Mouse (Mus musculus): ENCODE measurements around the gene Pld2. TPM values are rescaled to one million over a fixed set of nuclear protein-coding genes. Genes with fewer than 3 reads are reported as not detected.
"Not testable (repeated sequence)": the region's sequence is repeated elsewhere in the genome, so short reads cannot be mapped to it uniquely, and the experiment has no call there.

The Pld2 gene
- polyA plus RNA-seq, 1 experiment, result 4.0 TPM

DNA sequence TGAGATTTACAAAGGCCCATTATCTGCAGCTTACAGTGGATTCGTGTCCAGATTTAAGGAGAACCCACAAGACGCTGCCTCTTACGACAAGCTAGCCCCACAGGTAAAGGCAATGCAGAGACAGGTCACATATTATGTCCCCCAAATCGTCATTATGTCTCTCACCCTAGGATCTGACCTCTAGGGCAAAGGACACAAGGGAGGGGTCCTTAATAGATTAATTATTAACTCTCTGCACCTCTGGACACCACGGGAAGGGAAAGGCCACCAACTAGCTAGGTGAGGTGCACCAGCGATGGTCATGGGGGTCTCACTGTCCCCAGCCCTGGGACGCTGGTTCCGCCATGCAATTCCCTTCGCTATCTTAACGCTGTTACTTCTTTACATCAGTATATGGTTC lies 20.9 kb upstream of the Pld2 start, which contains the start of gene Gltpd2:
TSS of gene Gltpd2 (plus strand) at position 274 of the 400 bp plus-strand sequence.
- Histone ChIP-seq H3K4me1 (ENCODE audit: control insufficient read depth, insufficient read depth, low read length) (no peaks in the 10 kb centered on the region), H3K27ac (ENCODE audit: control insufficient read depth, insufficient read depth, low read depth, low read length, poor library complexity) (no peak within 1 kb of the TSS), H3K4me3 (replicated peaks; ENCODE audit: control insufficient read depth, low read depth, low read length) (no peak within 1 kb of the TSS)
- WGBS, result 84% methylated on average over 10 of the region's 10 CpGs
- TF ChIP-seq CTCF (IDR thresholded peaks at IDR 0.05; ENCODE audit: control insufficient read depth, insufficient read depth, low read length) (no peak), POLR2A (IDR thresholded peaks at IDR 0.05; ENCODE audit: borderline replicate concordance, control insufficient read depth, low read depth, low read length) (no peak)

DNA sequence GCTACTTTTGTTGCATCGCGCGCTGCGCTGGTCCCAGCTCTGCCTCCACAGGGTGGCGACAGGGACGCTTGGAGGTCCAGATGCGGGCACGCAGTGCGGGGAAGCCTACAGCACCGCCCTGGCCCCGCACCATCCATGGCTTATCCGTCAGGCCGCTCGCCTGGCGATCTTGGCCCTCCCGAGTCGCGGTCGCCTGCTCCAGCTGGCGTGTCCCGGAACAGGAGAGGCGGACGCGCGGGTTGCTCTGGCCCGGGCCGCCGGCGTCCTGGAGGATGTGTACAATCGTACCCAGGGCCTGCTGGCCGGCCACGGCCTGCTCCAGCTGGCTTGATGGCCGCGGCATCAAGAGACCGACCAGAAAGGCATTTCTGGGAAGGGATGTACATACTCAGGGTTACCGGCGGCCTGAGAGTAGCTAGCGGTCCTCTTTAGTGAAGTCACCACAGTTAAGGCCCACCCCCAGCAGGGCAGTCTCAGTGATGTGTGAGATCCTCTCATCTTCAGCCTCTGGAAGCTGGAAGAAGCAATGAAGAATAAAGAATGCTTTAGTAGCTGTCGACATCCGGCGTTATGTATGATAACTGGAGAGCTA lies 19.6 kb upstream of the Pld2 start:
- 81% methylated on average over 41 of the region's 41 CpGs for WGBS
- Histone ChIP-seq H3K4me1 (ENCODE audit: control insufficient read depth, insufficient read depth, low read length) (no peaks in the 10 kb centered on the region), H3K4me3 (replicated peaks; ENCODE audit: control insufficient read depth, low read depth, low read length) (no peak overlapping the region), H3K27ac (ENCODE audit: control insufficient read depth, insufficient read depth, low read depth, low read length, poor library complexity) (no peak overlapping the region)
- TF ChIP-seq POLR2A (IDR thresholded peaks at IDR 0.05; ENCODE audit: borderline replicate concordance, control insufficient read depth, low read depth, low read length), result no peak

- H3K27ac ChIP-seq (ENCODE audit: control insufficient read depth, insufficient read depth, low read depth, low read length, poor library complexity); H3K4me3 ChIP-seq (replicated peaks; ENCODE audit: control insufficient read depth, low read depth, low read length); H3K4me1 ChIP-seq (ENCODE audit: control insufficient read depth, insufficient read depth, low read length): not testable (repeated sequence)
- 90% methylated on average over 8 of the region's 8 CpGs for WGBS
Measured at GRCm38 (mm10) chr11:70523306-70523989, 16.4 kb upstream of the Pld2 start.

- H3K4me3 ChIP-seq (replicated peaks; ENCODE audit: control insufficient read depth, low read depth, low read length), result no peak overlapping the region
- TF ChIP-seq CTCF (IDR thresholded peaks at IDR 0.05; ENCODE audit: control insufficient read depth, insufficient read depth, low read length), result no peak
- no peak for TF ChIP-seq POLR2A (IDR thresholded peaks at IDR 0.05; ENCODE audit: borderline replicate concordance, control insufficient read depth, low read depth, low read length)
- no peak overlapping the region for H3K27ac ChIP-seq (ENCODE audit: control insufficient read depth, insufficient read depth, low read depth, low read length, poor library complexity)
- H3K4me1 ChIP-seq (ENCODE audit: control insufficient read depth, insufficient read depth, low read length), result no peaks in the 10 kb centered on the region; the same call in 1 of the 2 replicates
- WGBS, result 3% methylated on average over 8 of the region's 8 CpGs
Measured at GRCm38 (mm10) chr11:70524782-70525181, 15.1 kb upstream of the Pld2 start.

- Histone ChIP-seq H3K4me1 (ENCODE audit: control insufficient read depth, insufficient read depth, low read length) (no peaks in the 10 kb centered on the region; the same call in 1 of the 2 replicates), H3K4me3 (replicated peaks; ENCODE audit: control insufficient read depth, low read depth, low read length) (peak within 1 kb of the TSS; percentile 84), H3K27ac (ENCODE audit: control insufficient read depth, insufficient read depth, low read depth, low read length, poor library complexity) (no peak within 1 kb of the TSS)
- peak; percentile 73; the same call in 1 of the 2 replicates for TF ChIP-seq POLR2A (IDR thresholded peaks at IDR 0.05; ENCODE audit: borderline replicate concordance, control insufficient read depth, low read depth, low read length)
- no peak for TF ChIP-seq CTCF (IDR thresholded peaks at IDR 0.05; ENCODE audit: control insufficient read depth, insufficient read depth, low read length)
- under 1% methylated on average over 26 of the region's 26 CpGs for WGBS
Measured at GRCm38 (mm10) chr11:70525184-70525678, 14.6 kb upstream of the Pld2 start, which contains the start of gene Psmb6. Psmb6 (plus strand) TSS chr11:70525367.

- Histone ChIP-seq H3K4me3 (replicated peaks; ENCODE audit: control insufficient read depth, low read depth, low read length) (peak overlapping the region; percentile 84), H3K27ac (ENCODE audit: control insufficient read depth, insufficient read depth, low read depth, low read length, poor library complexity) (no peak overlapping the region), H3K4me1 (ENCODE audit: control insufficient read depth, insufficient read depth, low read length) (no peaks in the 10 kb centered on the region; the same call in 1 of the 2 replicates)
- TF ChIP-seq CTCF (IDR thresholded peaks at IDR 0.05; ENCODE audit: control insufficient read depth, insufficient read depth, low read length), result no peak
- TF ChIP-seq POLR2A (IDR thresholded peaks at IDR 0.05; ENCODE audit: borderline replicate concordance, control insufficient read depth, low read depth, low read length), result no peak
- WGBS, result 2% methylated on average over 12 of the region's 12 CpGs
Measured at GRCm38 (mm10) chr11:70525726-70526125, 14.1 kb upstream of the Pld2 start.

DNA sequence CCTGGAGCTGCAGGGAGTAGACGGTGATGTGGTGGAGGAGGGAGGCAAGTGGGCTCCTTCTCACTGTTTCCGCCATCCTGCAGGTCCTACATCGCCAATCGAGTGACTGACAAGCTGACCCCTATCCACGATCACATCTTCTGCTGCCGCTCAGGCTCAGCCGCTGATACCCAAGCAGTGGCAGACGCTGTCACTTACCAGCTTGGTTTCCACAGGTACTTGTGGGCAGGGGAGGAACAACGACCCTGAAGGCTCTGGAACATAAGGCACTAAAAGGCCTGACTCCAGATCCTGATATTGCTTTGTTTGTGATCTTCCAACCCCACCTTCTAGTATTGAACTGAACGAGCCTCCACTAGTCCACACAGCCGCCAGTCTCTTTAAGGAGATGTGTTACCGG lies 13.7 kb upstream of the Pld2 start:
- 88% methylated on average over 12 of the region's 12 CpGs for WGBS
- H3K4me3 ChIP-seq (replicated peaks; ENCODE audit: control insufficient read depth, low read depth, low read length), result no peak overlapping the region
- H3K4me1 ChIP-seq (ENCODE audit: control insufficient read depth, insufficient read depth, low read length), result no peaks in the 10 kb centered on the region; the same call in 1 of the 2 replicates
- no peak for TF ChIP-seq CTCF (IDR thresholded peaks at IDR 0.05; ENCODE audit: control insufficient read depth, insufficient read depth, low read length)
- TF ChIP-seq POLR2A (IDR thresholded peaks at IDR 0.05; ENCODE audit: borderline replicate concordance, control insufficient read depth, low read depth, low read length), result no peak
- no peak overlapping the region for H3K27ac ChIP-seq (ENCODE audit: control insufficient read depth, insufficient read depth, low read depth, low read length, poor library complexity)

DNA sequence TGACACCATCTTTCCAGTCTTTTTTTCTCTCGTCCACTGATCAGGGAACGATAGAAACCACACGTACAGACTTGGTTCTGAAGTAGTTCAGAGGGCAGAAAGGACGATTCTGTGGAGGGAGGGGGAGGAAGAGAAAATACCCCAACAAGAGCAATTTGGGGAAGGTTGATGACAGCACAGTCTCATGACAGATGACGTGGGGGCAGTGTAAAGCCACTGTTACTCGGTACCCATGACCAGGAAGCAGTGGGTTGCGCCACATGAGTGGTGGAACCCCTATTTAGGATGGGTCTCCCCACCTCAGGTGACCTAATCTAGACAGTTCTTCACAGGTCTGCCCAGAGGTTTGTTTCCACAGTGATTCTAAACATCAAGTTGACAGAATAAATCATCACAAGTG lies 11.3 kb upstream of the Pld2 start:
- Histone ChIP-seq H3K4me1 (ENCODE audit: control insufficient read depth, insufficient read depth, low read length) (no peaks in the 10 kb centered on the region; the same call in 1 of the 2 replicates), H3K27ac (ENCODE audit: control insufficient read depth, insufficient read depth, low read depth, low read length, poor library complexity) (no peak overlapping the region), H3K4me3 (replicated peaks; ENCODE audit: control insufficient read depth, low read depth, low read length) (no peak overlapping the region)
- TF ChIP-seq POLR2A (IDR thresholded peaks at IDR 0.05; ENCODE audit: borderline replicate concordance, control insufficient read depth, low read depth, low read length) (no peak), CTCF (IDR thresholded peaks at IDR 0.05; ENCODE audit: control insufficient read depth, insufficient read depth, low read length) (no peak)
- WGBS, result 70% methylated on average over 7 of the region's 7 CpGs

GRCm38 (mm10) chr11:70531065-70531464 lies 8.8 kb upstream of the Pld2 start:
- H3K4me3 ChIP-seq (replicated peaks; ENCODE audit: control insufficient read depth, low read depth, low read length), result not testable (repeated sequence)
- WGBS, result 78% methylated on average over 2 of the region's 2 CpGs

More at GRCm38 (mm10) chr11:70531065-70531464, 8.8 kb upstream of the Pld2 start:
- H3K4me1 ChIP-seq (ENCODE audit: control insufficient read depth, insufficient read depth, low read length); H3K27ac ChIP-seq (ENCODE audit: control insufficient read depth, insufficient read depth, low read depth, low read length, poor library complexity): not testable (repeated sequence)
